Mouse (Mus musculus): Measurements from ENCODE around the gene Mphosph6. TPM values are rescaled to one million over a fixed set of nuclear protein-coding genes. Genes with fewer than 3 reads are reported as not detected.

Gene Mphosph6
- polyA plus RNA-seq, 1 experiment from 2014 or later = 33.3 TPM

DNA sequence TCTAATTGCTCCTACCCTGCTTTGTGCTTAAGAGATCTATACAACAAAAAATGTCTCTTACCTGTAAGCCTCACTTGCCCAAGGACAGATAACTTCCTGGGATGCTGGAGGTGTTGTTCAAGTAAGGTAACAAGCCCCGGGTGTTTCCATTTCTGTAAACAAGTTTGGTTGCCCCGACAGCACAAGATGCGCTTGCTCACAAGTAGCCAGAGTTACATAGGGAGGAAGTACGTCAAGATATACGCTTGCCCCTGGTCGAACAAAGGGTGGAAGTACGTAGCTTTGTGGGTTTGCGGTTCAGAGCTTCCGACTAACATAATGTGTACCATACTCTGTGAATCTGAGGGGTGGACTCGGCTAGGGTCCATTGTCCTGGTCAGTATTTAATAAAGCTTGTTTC, 25.7 kb downstream of the Mphosph6 start:
- 88% methylated on average over 10 of the region's 10 CpGs for WGBS
- Histone ChIP-seq H3K4me2 (ENCODE audit: low read length) (no peak overlapping the region), H3K36me3 (ENCODE audit: control insufficient read depth, insufficient read depth, low read length) (no peaks in the 10 kb centered on the region), H3K4me3 (replicated peaks; ENCODE audit: low read depth, low read length) (no peak overlapping the region), H3K9me3 (ENCODE audit: control insufficient read depth, low read length) (no peaks in the 10 kb centered on the region), H3K27ac (replicated peaks; ENCODE audit: low read depth, low read length) (no peak overlapping the region), H3K4me1 (ENCODE audit: control insufficient read depth, insufficient read depth, low read length) (no peaks in the 10 kb centered on the region), H3K9ac (replicated peaks; ENCODE audit: low read length) (no peak overlapping the region), H3K27me3 (ENCODE audit: control insufficient read depth, insufficient read depth, low read length) (no peaks in the 10 kb centered on the region)
- ATAC-seq (ENCODE audit: low FRiP score, low TSS enrichment) = no peak
- DNase-seq = no peak

DNA sequence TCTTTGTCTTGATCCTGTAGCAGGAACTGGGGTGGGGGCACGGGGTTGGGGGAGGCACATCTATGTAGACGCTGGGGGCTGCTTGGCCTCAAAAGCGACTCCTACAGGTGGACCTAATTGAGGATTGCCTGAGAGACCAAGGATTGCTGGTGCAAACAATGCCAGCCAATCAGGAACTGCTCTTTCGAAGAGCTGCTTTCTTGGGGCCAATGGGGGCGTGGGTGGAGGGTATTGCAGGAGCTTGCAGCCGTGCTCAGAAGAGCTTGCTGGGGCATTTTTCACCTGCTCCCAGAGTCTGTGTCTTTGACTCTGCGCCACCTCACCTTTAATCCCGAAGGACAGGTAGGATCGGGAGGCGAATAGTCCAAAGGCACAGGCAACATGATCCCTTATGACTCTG, 26.1 kb downstream of the Mphosph6 start:
- no peaks in the 10 kb centered on the region for H3K36me3 ChIP-seq (ENCODE audit: control insufficient read depth, insufficient read depth, low read length)
- DNase-seq (no peak), ATAC-seq (ENCODE audit: low FRiP score, low TSS enrichment) (no peak)
- H3K27me3 ChIP-seq (ENCODE audit: control insufficient read depth, insufficient read depth, low read length) = no peaks in the 10 kb centered on the region
- WGBS = 42% methylated on average over 10 of the region's 10 CpGs
- H3K4me1 ChIP-seq (ENCODE audit: control insufficient read depth, insufficient read depth, low read length) = no peaks in the 10 kb centered on the region
- H3K9ac ChIP-seq (replicated peaks; ENCODE audit: low read length) = no peak overlapping the region
- H3K27ac ChIP-seq (replicated peaks; ENCODE audit: low read depth, low read length) = no peak overlapping the region
- H3K4me2 ChIP-seq (ENCODE audit: low read length) = no peak overlapping the region
- H3K9me3 ChIP-seq (ENCODE audit: control insufficient read depth, low read length) = no peaks in the 10 kb centered on the region
- H3K4me3 ChIP-seq (replicated peaks; ENCODE audit: low read depth, low read length) = no peak overlapping the region

DNA sequence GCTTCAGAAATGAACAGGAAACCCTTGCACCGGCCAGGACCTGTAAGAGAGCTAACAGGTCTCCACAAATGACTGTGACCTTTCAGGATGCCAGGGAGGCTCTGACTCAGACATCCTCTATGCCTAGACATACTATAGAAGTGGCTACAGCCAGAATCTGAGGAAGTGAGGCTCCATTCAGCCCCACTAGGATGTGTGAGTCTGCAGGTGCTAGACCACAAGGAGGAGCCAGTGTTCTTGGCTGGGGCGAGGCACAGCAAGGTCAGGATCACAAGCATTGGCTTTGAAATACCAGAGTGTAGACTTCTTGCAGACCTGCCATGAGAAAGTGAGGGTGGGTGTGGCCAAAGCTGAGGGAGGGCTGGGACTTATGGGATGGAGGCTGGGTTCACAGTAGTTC, 29.1 kb downstream of the Mphosph6 start:
- Histone ChIP-seq H3K4me2 (ENCODE audit: low read length) (no peak overlapping the region), H3K36me3 (ENCODE audit: control insufficient read depth, insufficient read depth, low read length) (no peaks in the 10 kb centered on the region), H3K9me3 (ENCODE audit: control insufficient read depth, low read length) (no peaks in the 10 kb centered on the region), H3K4me3 (replicated peaks; ENCODE audit: low read depth, low read length) (no peak overlapping the region), H3K9ac (replicated peaks; ENCODE audit: low read length) (no peak overlapping the region), H3K27ac (replicated peaks; ENCODE audit: low read depth, low read length) (no peak overlapping the region), H3K4me1 (ENCODE audit: control insufficient read depth, insufficient read depth, low read length) (no peaks in the 10 kb centered on the region), H3K27me3 (ENCODE audit: control insufficient read depth, insufficient read depth, low read length) (no peaks in the 10 kb centered on the region)
- peak; percentile 22 for DNase-seq
- ATAC-seq (ENCODE audit: low FRiP score, low TSS enrichment) = no peak
- 53% methylated on average over 2 of the region's 2 CpGs for WGBS

DNA sequence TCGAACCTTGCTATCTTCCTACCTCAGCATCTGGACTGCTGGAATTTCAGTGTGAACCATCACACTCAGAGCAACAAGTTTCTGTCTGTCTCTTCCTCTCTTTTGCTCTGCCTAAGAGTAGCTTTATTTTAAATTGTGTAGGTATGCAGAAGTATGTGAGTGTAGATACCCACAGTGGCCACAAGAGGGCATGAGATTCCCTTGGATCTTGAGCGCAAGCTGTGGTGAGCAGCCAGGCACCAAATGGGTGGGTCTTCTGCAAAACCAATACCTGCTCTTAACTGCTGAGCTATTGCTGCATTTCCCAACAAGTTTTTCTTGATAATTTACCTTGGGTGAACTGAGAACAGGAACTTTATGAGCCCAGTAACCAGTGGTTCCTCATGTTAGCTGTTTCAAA, 29.6 kb downstream of the Mphosph6 start:
- WGBS = 60% methylated on average over 2 of the region's 2 CpGs
- H3K4me1 ChIP-seq (ENCODE audit: control insufficient read depth, insufficient read depth, low read length) = no peaks in the 10 kb centered on the region
- no peak overlapping the region for H3K9ac ChIP-seq (replicated peaks; ENCODE audit: low read length)
- peak; percentile 77 for DNase-seq
- no peak overlapping the region for H3K27ac ChIP-seq (replicated peaks; ENCODE audit: low read depth, low read length)
- H3K36me3 ChIP-seq (ENCODE audit: control insufficient read depth, insufficient read depth, low read length) = no peaks in the 10 kb centered on the region
- H3K4me2 ChIP-seq (ENCODE audit: low read length) = no peak overlapping the region
- no peaks in the 10 kb centered on the region for H3K27me3 ChIP-seq (ENCODE audit: control insufficient read depth, insufficient read depth, low read length)
- H3K9me3 ChIP-seq (ENCODE audit: control insufficient read depth, low read length) = no peaks in the 10 kb centered on the region
- no peak overlapping the region for H3K4me3 ChIP-seq (replicated peaks; ENCODE audit: low read depth, low read length)
- ATAC-seq (ENCODE audit: low FRiP score, low TSS enrichment) = no peak

DNA sequence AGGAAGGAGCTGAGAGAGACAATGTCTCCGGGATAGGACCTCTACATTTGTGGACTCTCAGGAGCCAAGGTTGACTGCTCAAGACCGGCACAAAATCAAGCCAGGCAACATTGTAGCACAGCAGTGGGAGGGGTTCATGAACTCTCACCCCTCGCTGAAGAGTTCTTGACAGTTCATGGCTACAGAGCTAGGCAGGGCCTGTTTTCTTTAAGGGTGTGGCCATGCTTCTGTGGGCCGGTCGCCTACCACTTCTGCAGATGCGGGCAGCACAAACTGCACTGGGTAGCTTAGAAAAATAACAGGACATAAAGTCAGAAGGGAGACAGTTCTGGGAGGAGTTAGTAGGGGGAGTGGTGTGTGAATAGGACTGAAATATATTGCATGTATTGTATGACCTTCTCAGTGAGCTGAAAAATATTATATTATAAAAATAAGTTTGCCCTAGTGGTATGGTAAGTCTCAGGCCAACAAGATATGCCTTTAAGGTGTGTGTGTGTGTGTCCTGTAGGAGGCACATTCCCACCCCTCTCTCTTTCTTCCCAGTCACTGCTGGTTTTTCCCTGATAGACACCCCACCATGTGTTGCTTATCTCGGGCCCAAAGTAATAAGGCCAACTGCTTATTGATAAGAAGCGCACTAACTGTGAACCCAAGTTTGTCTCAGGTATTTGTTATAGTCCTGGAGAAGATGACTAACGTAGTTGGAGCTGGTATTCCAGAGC, 30.5 kb downstream of the Mphosph6 start:
- no peaks in the 10 kb centered on the region for H3K9me3 ChIP-seq (ENCODE audit: control insufficient read depth, low read length)
- no peak overlapping the region for H3K4me3 ChIP-seq (replicated peaks; ENCODE audit: low read depth, low read length)
- H3K27me3 ChIP-seq (ENCODE audit: control insufficient read depth, insufficient read depth, low read length) = no peaks in the 10 kb centered on the region
- no peaks in the 10 kb centered on the region for H3K36me3 ChIP-seq (ENCODE audit: control insufficient read depth, insufficient read depth, low read length)
- no peaks in the 10 kb centered on the region for H3K4me1 ChIP-seq (ENCODE audit: control insufficient read depth, insufficient read depth, low read length)
- DNase-seq (no peak), ATAC-seq (ENCODE audit: low FRiP score, low TSS enrichment) (no peak)
- H3K9ac ChIP-seq (replicated peaks; ENCODE audit: low read length) = no peak overlapping the region
- WGBS = 90% methylated on average over 9 of the region's 9 CpGs
- H3K27ac ChIP-seq (replicated peaks; ENCODE audit: low read depth, low read length) = no peak overlapping the region
- no peak overlapping the region for H3K4me2 ChIP-seq (ENCODE audit: low read length)

DNA sequence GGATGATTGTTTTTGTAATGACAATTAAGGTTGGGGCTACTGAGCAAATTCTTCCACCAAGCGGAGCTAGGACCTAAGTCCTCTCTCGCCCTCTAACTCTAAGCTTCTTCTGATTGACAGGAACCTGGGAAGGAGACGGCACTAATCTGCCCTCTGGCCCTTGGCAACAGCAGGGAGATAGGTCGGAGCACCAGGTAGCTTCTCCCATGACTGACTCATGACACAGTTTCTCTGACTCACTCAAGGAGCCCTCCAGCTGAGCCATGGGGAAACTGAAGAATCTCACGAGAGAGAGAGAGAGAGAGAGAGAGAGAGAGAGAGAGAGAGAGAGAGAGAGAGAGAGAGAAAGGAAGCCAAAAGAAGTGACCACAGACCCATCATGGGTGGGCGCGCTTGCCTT, 32.8 kb downstream of the Mphosph6 start:
- Histone ChIP-seq H3K36me3 (ENCODE audit: control insufficient read depth, insufficient read depth, low read length) (no peaks in the 10 kb centered on the region), H3K4me3 (replicated peaks; ENCODE audit: low read depth, low read length) (no peak overlapping the region), H3K4me1 (ENCODE audit: control insufficient read depth, insufficient read depth, low read length) (no peaks in the 10 kb centered on the region), H3K9me3 (ENCODE audit: control insufficient read depth, low read length) (no peaks in the 10 kb centered on the region), H3K27me3 (ENCODE audit: control insufficient read depth, insufficient read depth, low read length) (no peaks in the 10 kb centered on the region), H3K27ac (replicated peaks; ENCODE audit: low read depth, low read length) (no peak overlapping the region), H3K4me2 (ENCODE audit: low read length) (no peak overlapping the region), H3K9ac (replicated peaks; ENCODE audit: low read length) (no peak overlapping the region)
- 64% methylated on average over 7 of the region's 7 CpGs for WGBS
- no peak for DNase-seq
- no peak for ATAC-seq (ENCODE audit: low FRiP score, low TSS enrichment)

DNA sequence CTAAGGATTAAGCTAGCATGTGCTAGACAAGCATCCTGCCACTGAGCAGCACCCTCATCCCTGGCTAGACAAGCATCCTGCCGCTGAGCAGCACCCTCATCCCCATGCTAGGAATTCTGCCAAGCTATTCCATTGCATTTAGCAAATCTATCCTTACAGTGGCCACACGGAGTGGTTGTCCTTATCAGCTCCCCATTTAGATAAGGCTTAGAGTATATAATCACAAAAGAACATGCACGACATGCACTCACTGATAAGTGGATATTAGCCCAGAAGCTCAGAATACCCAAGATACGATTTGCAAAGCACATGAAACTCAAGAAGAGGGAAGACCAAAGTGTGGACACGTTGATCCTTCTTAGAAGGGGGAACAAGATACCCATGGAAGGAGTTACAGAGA, 35.8 kb downstream of the Mphosph6 start:
- ATAC-seq (ENCODE audit: low FRiP score, low TSS enrichment) (no peak), DNase-seq (no peak)
- Histone ChIP-seq H3K4me1 (ENCODE audit: control insufficient read depth, insufficient read depth, low read length) (no peaks in the 10 kb centered on the region), H3K9me3 (ENCODE audit: control insufficient read depth, low read length) (no peaks in the 10 kb centered on the region), H3K27ac (replicated peaks; ENCODE audit: low read depth, low read length) (no peak overlapping the region), H3K27me3 (ENCODE audit: control insufficient read depth, insufficient read depth, low read length) (no peaks in the 10 kb centered on the region), H3K9ac (replicated peaks; ENCODE audit: low read length) (no peak overlapping the region), H3K4me3 (replicated peaks; ENCODE audit: low read depth, low read length) (no peak overlapping the region), H3K4me2 (ENCODE audit: low read length) (no peak overlapping the region), H3K36me3 (ENCODE audit: control insufficient read depth, insufficient read depth, low read length) (no peaks in the 10 kb centered on the region)
- 78% methylated on average over 5 of the region's 5 CpGs for WGBS

DNA sequence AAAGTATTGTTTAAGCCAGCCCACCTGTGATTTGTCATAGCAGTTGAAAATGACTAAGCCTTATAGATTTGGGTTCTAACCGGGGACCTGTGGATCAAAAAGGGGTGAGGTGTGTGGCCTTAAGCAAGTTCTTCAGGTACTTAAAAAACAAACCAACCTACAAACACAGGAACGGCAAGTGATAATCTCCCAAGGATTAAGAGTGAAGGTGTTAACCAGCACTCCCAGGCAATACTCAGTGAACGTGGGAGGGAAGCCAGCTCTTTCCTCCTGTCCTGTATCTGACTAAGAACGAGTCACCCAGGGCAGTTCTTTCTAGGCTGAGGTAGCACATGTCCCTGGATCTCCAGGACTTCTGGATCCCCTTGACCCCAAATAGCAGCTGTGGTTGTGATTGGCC, 37.1 kb downstream of the Mphosph6 start:
- no peak overlapping the region for H3K4me3 ChIP-seq (replicated peaks; ENCODE audit: low read depth, low read length)
- WGBS = 81% methylated on average over 4 of the region's 4 CpGs

DNA sequence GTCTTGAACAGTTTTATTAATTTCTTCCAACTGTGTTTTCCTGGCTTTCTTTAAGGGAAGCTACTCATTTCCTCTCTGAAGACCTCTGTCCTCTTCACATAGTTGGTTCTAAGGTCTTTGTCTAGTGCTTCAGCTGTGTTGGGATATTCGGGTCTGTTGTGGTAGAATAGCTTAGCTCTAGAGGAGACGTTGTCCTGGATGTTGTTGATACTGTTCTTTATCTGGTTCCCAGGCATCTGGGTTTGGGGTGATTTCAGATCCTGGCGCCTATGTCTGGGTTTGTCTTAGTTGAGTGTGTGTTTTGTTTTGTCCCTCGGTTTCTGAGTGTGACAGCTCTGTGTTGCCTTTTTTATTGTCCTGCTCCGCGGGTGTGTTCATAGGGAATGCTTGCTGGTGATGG, 39.0 kb downstream of the Mphosph6 start:
- H3K27ac ChIP-seq (replicated peaks; ENCODE audit: low read depth, low read length) = no peak overlapping the region

More for the DNA sequence above, 37.1 kb downstream of the Mphosph6 start:
- no peak overlapping the region for H3K9ac ChIP-seq (replicated peaks; ENCODE audit: low read length)
- DNase-seq (no peak), ATAC-seq (ENCODE audit: low FRiP score, low TSS enrichment) (no peak)
- no peaks in the 10 kb centered on the region for H3K4me1 ChIP-seq (ENCODE audit: control insufficient read depth, insufficient read depth, low read length)
- no peaks in the 10 kb centered on the region for H3K9me3 ChIP-seq (ENCODE audit: control insufficient read depth, low read length)
- H3K27ac ChIP-seq (replicated peaks; ENCODE audit: low read depth, low read length) = no peak overlapping the region
- no peak overlapping the region for H3K4me2 ChIP-seq (ENCODE audit: low read length)
- no peaks in the 10 kb centered on the region for H3K36me3 ChIP-seq (ENCODE audit: control insufficient read depth, insufficient read depth, low read length)
- no peaks in the 10 kb centered on the region for H3K27me3 ChIP-seq (ENCODE audit: control insufficient read depth, insufficient read depth, low read length)

More for the DNA sequence above, 39.0 kb downstream of the Mphosph6 start:
- WGBS = 84% methylated on average over 6 of the region's 6 CpGs
- Histone ChIP-seq H3K4me3 (replicated peaks; ENCODE audit: low read depth, low read length) (no peak overlapping the region), H3K27me3 (ENCODE audit: control insufficient read depth, insufficient read depth, low read length) (no peaks in the 10 kb centered on the region), H3K4me2 (ENCODE audit: low read length) (no peak overlapping the region), H3K9me3 (ENCODE audit: control insufficient read depth, low read length) (no peaks in the 10 kb centered on the region), H3K4me1 (ENCODE audit: control insufficient read depth, insufficient read depth, low read length) (no peaks in the 10 kb centered on the region), H3K9ac (replicated peaks; ENCODE audit: low read length) (no peak overlapping the region), H3K36me3 (ENCODE audit: control insufficient read depth, insufficient read depth, low read length) (no peaks in the 10 kb centered on the region)
- DNase-seq (no peak), ATAC-seq (ENCODE audit: low FRiP score, low TSS enrichment) (no peak)
